Mouse (Mus musculus): ENCODE measurements at regions not wholly inside any gene's neighbourhood (a gene's known extent, or its start where the extent isn't known, plus 50 kb on each side); places are given as distances from the start of the nearest gene placed in this dataset.

GRCm38 (mm10) chr13:53634637-53635203 is 161.8 kb upstream of the Msx2 start:
- no peaks in the 10 kb centered on the region for H3K36me3 ChIP-seq (ENCODE audit: control insufficient read depth, insufficient read depth, low read length)
- no peaks in the 10 kb centered on the region for H3K27me3 ChIP-seq (ENCODE audit: control insufficient read depth, insufficient read depth, low read length)
- H3K27ac ChIP-seq (ENCODE audit: control insufficient read depth, insufficient read depth, low read depth, low read length): no peak overlapping the region
- no peak for TF ChIP-seq CTCF (IDR thresholded peaks at IDR 0.05; ENCODE audit: control insufficient read depth, insufficient read depth, insufficient replicate concordance, low read depth, low read length)
- no peak for TF ChIP-seq POLR2A (IDR thresholded peaks at IDR 0.05; ENCODE audit: control insufficient read depth, low read depth, low read length)
- no peaks in the 10 kb centered on the region for H3K4me1 ChIP-seq (ENCODE audit: control insufficient read depth, insufficient read depth, low read length)
- H3K4me3 ChIP-seq (ENCODE audit: control insufficient read depth, low read depth, low read length): no peak overlapping the region

DNA sequence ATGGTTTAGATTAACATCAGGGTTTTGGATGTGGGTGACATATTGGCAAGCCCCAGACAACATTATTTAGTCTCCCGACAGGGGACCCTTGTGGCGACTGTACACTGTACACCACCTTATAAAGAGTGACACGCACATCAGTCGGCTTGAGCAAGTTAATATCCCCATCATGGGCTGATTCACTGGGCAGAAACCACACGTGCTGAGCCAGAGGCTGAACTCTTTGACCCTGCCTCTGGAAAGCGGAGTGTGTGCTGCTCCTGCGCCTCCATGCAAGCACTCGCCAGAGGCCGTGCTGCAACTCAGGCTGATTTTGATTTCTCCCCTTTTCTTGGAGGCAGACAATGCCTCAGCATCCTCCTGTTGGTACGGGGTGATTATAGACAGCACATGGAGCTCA is 125.2 kb upstream of the Msx2 start:
- Histone ChIP-seq H3K36me3 (ENCODE audit: control insufficient read depth, insufficient read depth, low read length) (no peaks in the 10 kb centered on the region), H3K27ac (ENCODE audit: control insufficient read depth, insufficient read depth, low read depth, low read length) (no peak overlapping the region), H3K27me3 (ENCODE audit: control insufficient read depth, insufficient read depth, low read length) (no peaks in the 10 kb centered on the region), H3K4me1 (ENCODE audit: control insufficient read depth, insufficient read depth, low read length) (no peaks in the 10 kb centered on the region), H3K4me3 (ENCODE audit: control insufficient read depth, low read depth, low read length) (no peak overlapping the region)
- TF ChIP-seq POLR2A (IDR thresholded peaks at IDR 0.05; ENCODE audit: control insufficient read depth, low read depth, low read length) (no peak), CTCF (IDR thresholded peaks at IDR 0.05; ENCODE audit: control insufficient read depth, insufficient read depth, insufficient replicate concordance, low read depth, low read length) (no peak)

- Histone ChIP-seq H3K27me3 (ENCODE audit: control insufficient read depth, insufficient read depth, low read length) (no peaks in the 10 kb centered on the region), H3K36me3 (ENCODE audit: control insufficient read depth, insufficient read depth, low read length) (no peaks in the 10 kb centered on the region), H3K4me1 (ENCODE audit: control insufficient read depth, insufficient read depth, low read length) (no peaks in the 10 kb centered on the region), H3K4me3 (ENCODE audit: control insufficient read depth, low read depth, low read length) (no peak overlapping the region), H3K27ac (ENCODE audit: control insufficient read depth, insufficient read depth, low read depth, low read length) (no peak overlapping the region)
- no peak for TF ChIP-seq POLR2A (IDR thresholded peaks at IDR 0.05; ENCODE audit: control insufficient read depth, low read depth, low read length)
- TF ChIP-seq CTCF (IDR thresholded peaks at IDR 0.05; ENCODE audit: control insufficient read depth, insufficient read depth, insufficient replicate concordance, low read depth, low read length): no peak
These were observed 124.3 kb upstream of the Msx2 start for GRCm38 (mm10) chr13:53596871-53597800.

DNA sequence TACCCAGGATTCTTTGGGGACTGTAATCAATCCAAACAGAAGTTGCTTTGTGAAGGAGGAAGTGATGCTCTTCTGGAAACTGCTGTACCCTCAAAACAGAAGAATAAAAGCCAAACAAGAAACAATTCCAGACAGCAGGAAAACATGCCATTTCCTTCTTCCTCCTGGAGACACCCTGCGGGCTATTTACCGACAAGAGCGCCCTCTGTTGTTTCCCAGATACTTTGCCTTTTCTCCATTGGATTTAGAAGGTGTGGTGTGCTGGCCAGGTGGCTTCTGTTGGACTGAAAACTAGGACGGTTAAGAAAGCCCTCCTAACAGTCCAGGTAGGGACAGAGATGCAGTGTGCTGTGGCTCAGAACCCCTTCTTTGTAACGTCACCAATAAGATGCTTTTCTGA is 119.9 kb upstream of the Msx2 start:
- no peak for TF ChIP-seq CTCF (IDR thresholded peaks at IDR 0.05; ENCODE audit: control insufficient read depth, insufficient read depth, insufficient replicate concordance, low read depth, low read length)
- TF ChIP-seq POLR2A (IDR thresholded peaks at IDR 0.05; ENCODE audit: control insufficient read depth, low read depth, low read length): no peak
- Histone ChIP-seq H3K4me1 (ENCODE audit: control insufficient read depth, insufficient read depth, low read length) (no peaks in the 10 kb centered on the region), H3K27ac (ENCODE audit: control insufficient read depth, insufficient read depth, low read depth, low read length) (no peak overlapping the region), H3K27me3 (ENCODE audit: control insufficient read depth, insufficient read depth, low read length) (no peaks in the 10 kb centered on the region), H3K4me3 (ENCODE audit: control insufficient read depth, low read depth, low read length) (no peak overlapping the region), H3K36me3 (ENCODE audit: control insufficient read depth, insufficient read depth, low read length) (no peaks in the 10 kb centered on the region)

- no peaks in the 10 kb centered on the region for H3K4me1 ChIP-seq (ENCODE audit: control insufficient read depth, insufficient read depth, low read length)
- no peak overlapping the region for H3K4me3 ChIP-seq (ENCODE audit: control insufficient read depth, low read depth, low read length)
- TF ChIP-seq POLR2A (IDR thresholded peaks at IDR 0.05; ENCODE audit: control insufficient read depth, low read depth, low read length): no peak
- TF ChIP-seq CTCF (IDR thresholded peaks at IDR 0.05; ENCODE audit: control insufficient read depth, insufficient read depth, insufficient replicate concordance, low read depth, low read length): no peak
- no peak overlapping the region for H3K27ac ChIP-seq (ENCODE audit: control insufficient read depth, insufficient read depth, low read depth, low read length)
- no peaks in the 10 kb centered on the region for H3K27me3 ChIP-seq (ENCODE audit: control insufficient read depth, insufficient read depth, low read length)
- no peaks in the 10 kb centered on the region for H3K36me3 ChIP-seq (ENCODE audit: control insufficient read depth, insufficient read depth, low read length)
These were observed 113.9 kb upstream of the Msx2 start for GRCm38 (mm10) chr13:53586771-53587170.

DNA sequence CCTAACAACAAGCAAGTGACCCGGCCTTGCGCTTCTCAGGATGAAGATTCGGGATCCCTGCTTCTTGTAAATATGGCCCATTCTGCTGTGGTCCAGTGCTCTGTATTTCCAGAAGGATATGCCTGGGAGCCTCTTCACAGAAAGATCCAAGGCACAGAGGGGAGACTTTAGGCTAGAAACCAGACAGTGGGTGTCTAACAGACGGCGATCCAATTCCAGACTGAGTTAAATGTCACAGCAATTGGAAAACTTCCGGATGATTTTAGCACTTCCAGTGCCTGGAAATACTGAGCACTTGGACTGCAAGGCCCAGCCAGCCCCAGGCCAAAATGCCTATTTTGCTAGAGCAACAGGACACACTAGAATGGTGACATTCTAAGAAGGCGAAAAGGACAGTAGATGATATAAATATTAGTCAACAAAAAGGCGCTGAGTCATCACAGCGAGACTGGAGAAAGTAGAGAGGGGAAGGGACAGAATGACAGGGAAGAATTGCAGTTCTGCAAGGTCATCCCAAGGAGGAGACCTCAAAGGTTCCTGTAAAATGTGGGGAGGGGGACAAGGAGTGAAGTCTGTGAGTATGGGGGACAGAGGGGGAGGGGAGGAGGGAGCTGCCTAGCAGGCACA is 111.7 kb upstream of the Msx2 start:
- H3K4me3 ChIP-seq (ENCODE audit: control insufficient read depth, low read depth, low read length): no peak overlapping the region
- H3K27me3 ChIP-seq (ENCODE audit: control insufficient read depth, insufficient read depth, low read length): no peaks in the 10 kb centered on the region
- no peaks in the 10 kb centered on the region for H3K36me3 ChIP-seq (ENCODE audit: control insufficient read depth, insufficient read depth, low read length)
- H3K27ac ChIP-seq (ENCODE audit: control insufficient read depth, insufficient read depth, low read depth, low read length): no peak overlapping the region
- TF ChIP-seq CTCF (IDR thresholded peaks at IDR 0.05; ENCODE audit: control insufficient read depth, insufficient read depth, insufficient replicate concordance, low read depth, low read length): no peak
- no peak for TF ChIP-seq POLR2A (IDR thresholded peaks at IDR 0.05; ENCODE audit: control insufficient read depth, low read depth, low read length)
- no peaks in the 10 kb centered on the region for H3K4me1 ChIP-seq (ENCODE audit: control insufficient read depth, insufficient read depth, low read length)

- no peak overlapping the region for H3K4me3 ChIP-seq (ENCODE audit: control insufficient read depth, low read depth, low read length)
- no peak for TF ChIP-seq CTCF (IDR thresholded peaks at IDR 0.05; ENCODE audit: control insufficient read depth, insufficient read depth, insufficient replicate concordance, low read depth, low read length)
- no peak for TF ChIP-seq POLR2A (IDR thresholded peaks at IDR 0.05; ENCODE audit: control insufficient read depth, low read depth, low read length)
- no peak overlapping the region for H3K27ac ChIP-seq (ENCODE audit: control insufficient read depth, insufficient read depth, low read depth, low read length)
- H3K27me3 ChIP-seq (ENCODE audit: control insufficient read depth, insufficient read depth, low read length): no peaks in the 10 kb centered on the region
- no peaks in the 10 kb centered on the region for H3K36me3 ChIP-seq (ENCODE audit: control insufficient read depth, insufficient read depth, low read length)
- no peaks in the 10 kb centered on the region for H3K4me1 ChIP-seq (ENCODE audit: control insufficient read depth, insufficient read depth, low read length)
These were observed 81.2 kb upstream of the Msx2 start for GRCm38 (mm10) chr13:53553876-53554577.
